Mouse (Mus musculus) lung, adult 2 months (tissue): ENCODE measurements at regions not wholly inside any gene's neighbourhood (a gene's known extent, or its start where the extent isn't known, plus 50 kb on each side); places are given as distances from the start of the nearest gene placed in this dataset.

ENCODE experiments used
- CTCF ChIP-seq: fragments of 200-500 bp; IDR thresholded peaks from 2 replicates; pipeline ENCODE4 v1.5.1; 2011; ENCODE audit warnings: mild to moderate bottlenecking, low read length, control low read depth; ENCODE audit not compliant: insufficient read depth
- POLR2A ChIP-seq: fragments of 200-500 bp; IDR thresholded peaks from 2 replicates; pipeline ENCODE4 v1.6.1; 2011; ENCODE audit warnings: low read depth, mild to moderate bottlenecking, control low read depth, low read length, borderline replicate concordance; ENCODE audit errors: extremely low read depth

DNA sequence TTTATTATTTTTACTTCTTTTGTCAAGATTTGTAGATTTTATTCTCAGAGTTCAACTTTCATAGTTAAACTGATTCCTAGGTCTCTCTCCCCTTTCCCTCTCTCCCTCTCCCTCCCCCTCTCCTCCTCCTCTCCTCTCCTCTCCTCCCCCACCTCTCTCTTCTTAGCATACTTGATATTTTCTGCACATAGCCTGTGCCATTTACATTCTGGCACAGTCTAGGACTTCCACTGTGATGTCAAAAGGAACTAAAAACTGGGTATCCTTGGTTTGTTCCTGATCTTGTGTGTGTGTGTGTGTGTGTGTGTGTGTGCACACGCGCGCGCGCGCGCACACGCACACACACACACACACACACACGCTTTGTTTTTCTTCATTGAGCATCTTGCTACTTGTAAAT, 64.9 kb upstream of the Htr1a start:
- TF ChIP-seq CTCF = no peak
- no peak for TF ChIP-seq POLR2A
